Mouse (Mus musculus): ENCODE measurements around the gene Nlrp3.
"Not testable (repeated sequence)": the region's sequence is repeated elsewhere in the genome, so short reads cannot be mapped to it uniquely, and the experiment has no call there.

Nlrp3 gene

GRCm38 (mm10) chr11:59537218-59538130 lies 3.9 kb upstream of the Nlrp3 start:
- ATAC-seq (ENCODE audit: low TSS enrichment): no peak

GRCm38 (mm10) chr11:59538387-59538786 lies 3.0 kb upstream of the Nlrp3 start:
- 0 out of 2 replicates have a peak, but pooled peaks have one; percentile 16 for ATAC-seq (ENCODE audit: low TSS enrichment)

- no peak for ATAC-seq (ENCODE audit: low TSS enrichment)
Observed at GRCm38 (mm10) chr11:59540123-59540522, 1.2 kb upstream of the Nlrp3 start.

- no peak for ATAC-seq (ENCODE audit: low TSS enrichment)
Observed at GRCm38 (mm10) chr11:59542442-59542841, 1.1 kb downstream of the Nlrp3 start.

GRCm38 (mm10) chr11:59543376-59543775 lies 2.0 kb downstream of the Nlrp3 start:
- ATAC-seq (ENCODE audit: low TSS enrichment): no peak

GRCm38 (mm10) chr11:59544005-59544404 lies 2.6 kb downstream of the Nlrp3 start:
- ATAC-seq (ENCODE audit: low TSS enrichment): peak; percentile 93

- ATAC-seq (ENCODE audit: low TSS enrichment): no peak
Observed at GRCm38 (mm10) chr11:59554127-59554526, 12.8 kb downstream of the Nlrp3 start.

- no peak for ATAC-seq (ENCODE audit: low TSS enrichment)
Observed at GRCm38 (mm10) chr11:59554535-59554934, 13.2 kb downstream of the Nlrp3 start.

GRCm38 (mm10) chr11:59560906-59561305 lies 19.5 kb downstream of the Nlrp3 start:
- no peak for ATAC-seq (ENCODE audit: low TSS enrichment)

- ATAC-seq (ENCODE audit: low TSS enrichment): no peak
Observed at GRCm38 (mm10) chr11:59562336-59562735, 21.0 kb downstream of the Nlrp3 start.

GRCm38 (mm10) chr11:59562837-59563236 lies 21.5 kb downstream of the Nlrp3 start:
- no peak for ATAC-seq (ENCODE audit: low TSS enrichment)

GRCm38 (mm10) chr11:59569306-59569705 lies 27.9 kb downstream of the Nlrp3 start:
- ATAC-seq (ENCODE audit: low TSS enrichment): no peak

GRCm38 (mm10) chr11:59575726-59576125 lies 34.4 kb downstream of the Nlrp3 start:
- no peak for ATAC-seq (ENCODE audit: low TSS enrichment)

GRCm38 (mm10) chr11:59576135-59576534 lies 34.8 kb downstream of the Nlrp3 start, which contains the start of gene Olfr222:
Gene Olfr222, minus strand, starts transcription at chr11:59576235.
- ATAC-seq (ENCODE audit: low TSS enrichment): not testable (repeated sequence)

- ATAC-seq (ENCODE audit: low TSS enrichment): no peak
Observed at GRCm38 (mm10) chr11:59584539-59584938, 43.2 kb downstream of the Nlrp3 start.

- ATAC-seq (ENCODE audit: low TSS enrichment): no peak
Observed at GRCm38 (mm10) chr11:59589496-59589895, 48.1 kb downstream of the Nlrp3 start.

GRCm38 (mm10) chr11:59593189-59593588 lies 51.8 kb downstream of the Nlrp3 start, which contains the start of gene Olfr223:
Gene Olfr223, minus strand, starts transcription at chr11:59593289.
- no peak for ATAC-seq (ENCODE audit: low TSS enrichment)

GRCm38 (mm10) chr11:59596091-59596490 lies 54.7 kb downstream of the Nlrp3 start:
- ATAC-seq (ENCODE audit: low TSS enrichment): no peak

- no peak for ATAC-seq (ENCODE audit: low TSS enrichment)
Observed at GRCm38 (mm10) chr11:59596950-59597349, 55.6 kb downstream of the Nlrp3 start.

GRCm38 (mm10) chr11:59599211-59599610 lies 57.8 kb downstream of the Nlrp3 start:
- no peak for ATAC-seq (ENCODE audit: low TSS enrichment)

- no peak for ATAC-seq (ENCODE audit: low TSS enrichment)
Observed at GRCm38 (mm10) chr11:59600872-59601271, 59.5 kb downstream of the Nlrp3 start.

- no peak for ATAC-seq (ENCODE audit: low TSS enrichment)
Observed at GRCm38 (mm10) chr11:59602287-59602686, 60.9 kb downstream of the Nlrp3 start.

- ATAC-seq (ENCODE audit: low TSS enrichment): no peak
Observed at GRCm38 (mm10) chr11:59611646-59612045, 70.3 kb downstream of the Nlrp3 start.

Data from frontal cortex, adult (tissue).